Mouse (Mus musculus): ENCODE data around the gene Gm49320. TPM values are rescaled to one million over a fixed set of nuclear protein-coding genes. Genes with fewer than 3 reads are reported as not detected.

Gm49320 gene
- total RNA-seq, 2 experiments from 2014 or later, result 2.4 to 2.5 TPM

GRCm38 (mm10) chr8:4257350-4257749 lies 18.7 kb downstream of the Gm49320 start:
- DNase-seq (ENCODE audit: extremely low spot score in 1 of 2, low spot score in 1 of 2), result no peak

- DNase-seq (ENCODE audit: extremely low spot score in 1 of 2, low spot score in 1 of 2), result peak; percentile 85 to 89
Observed at GRCm38 (mm10) chr8:4258233-4258632, 19.6 kb downstream of the Gm49320 start.

- DNase-seq (ENCODE audit: extremely low spot score in 1 of 2, low spot score in 1 of 2), result peak in 1 of 2 experiments; percentile 43
Observed at GRCm38 (mm10) chr8:4258678-4259077, 20.0 kb downstream of the Gm49320 start.

- DNase-seq (ENCODE audit: extremely low spot score in 1 of 2, low spot score in 1 of 2), result peak; percentile 91 to 92
Observed at GRCm38 (mm10) chr8:4259125-4259804, 20.6 kb downstream of the Gm49320 start, which contains the start of gene Ctxn1. Gene Ctxn1 (minus strand): TSS chr8:4259274.

- DNase-seq (ENCODE audit: extremely low spot score in 1 of 2, low spot score in 1 of 2), result no peak
Observed at GRCm38 (mm10) chr8:4259805-4260170, 21.1 kb downstream of the Gm49320 start.

GRCm38 (mm10) chr8:4263105-4263791 lies 24.6 kb downstream of the Gm49320 start:
- DNase-seq (ENCODE audit: extremely low spot score in 1 of 2, low spot score in 1 of 2), result no peak

GRCm38 (mm10) chr8:4265160-4265914 lies 26.7 kb downstream of the Gm49320 start:
- DNase-seq (ENCODE audit: extremely low spot score in 1 of 2, low spot score in 1 of 2), result no peak

GRCm38 (mm10) chr8:4267627-4268026 lies 29.0 kb downstream of the Gm49320 start:
- no peak for DNase-seq (ENCODE audit: extremely low spot score in 1 of 2, low spot score in 1 of 2)

GRCm38 (mm10) chr8:4269609-4270008 lies 30.9 kb downstream of the Gm49320 start:
- DNase-seq (ENCODE audit: extremely low spot score in 1 of 2, low spot score in 1 of 2), result no peak

GRCm38 (mm10) chr8:4275275-4276110 lies 36.8 kb downstream of the Gm49320 start, which contains the start of gene Timm44:
Gene Timm44 (minus strand): TSS chr8:4275913.
- DNase-seq (ENCODE audit: extremely low spot score in 1 of 2, low spot score in 1 of 2), result peak; percentile 87 to 94

- no peak for DNase-seq (ENCODE audit: extremely low spot score in 1 of 2, low spot score in 1 of 2)
Observed at GRCm38 (mm10) chr8:4276111-4276465, 37.4 kb downstream of the Gm49320 start.

GRCm38 (mm10) chr8:4292738-4293137 lies 54.1 kb downstream of the Gm49320 start:
- no peak for DNase-seq (ENCODE audit: extremely low spot score in 1 of 2, low spot score in 1 of 2)

- DNase-seq (ENCODE audit: extremely low spot score in 1 of 2, low spot score in 1 of 2), result no peak
Observed at GRCm38 (mm10) chr8:4297822-4298221, 59.2 kb downstream of the Gm49320 start.

Other genes starting within 250 kb of the Gm49320 start
- gene Cd209f, start 133.0 kb upstream of the Gm49320 start, total RNA-seq (2021), result under 1 TPM in 1 of 2 experiments, not detected in 1; 0.44 TPM
- gene Cd209g, start 104.8 kb upstream of the Gm49320 start, total RNA-seq (2021), result not detected
- 100 to 1,000 TPM in 1 of 2 experiments, 10 to 100 TPM in 1; 98.2 to 110 TPM for gene Evi5l, start 72.3 kb upstream of the Gm49320 start, total RNA-seq (2021)
- gene Prr36, start 21.4 kb upstream of the Gm49320 start, total RNA-seq (2021), result 10 to 100 TPM; 39.0 to 54.3 TPM
- not detected for gene Lrrc8e, start 12.0 kb upstream of the Gm49320 start, total RNA-seq (2021)
- gene Map2k7, start 125 bp upstream of the Gm49320 start, total RNA-seq (2021), result 10 to 100 TPM; 90.6 to 96.3 TPM
- gene Tgfbr3l, start 9.3 kb downstream of the Gm49320 start, total RNA-seq (2021), result 10 to 100 TPM in 1 of 2 experiments, 1 to 10 TPM in 1; 7.9 to 12.8 TPM
- 10 to 100 TPM; 29.5 to 30.2 TPM for gene Snapc2, start 14.2 kb downstream of the Gm49320 start, total RNA-seq (2021)
- 100 to 1,000 TPM; 560 to 594 TPM for gene Ctxn1, start 20.4 kb downstream of the Gm49320 start, total RNA-seq (2021)
- gene Timm44, start 37.0 kb downstream of the Gm49320 start, total RNA-seq (2021), result 10 to 100 TPM; 55.6 to 77.1 TPM
- gene Ccl25, start 86.3 kb downstream of the Gm49320 start, total RNA-seq (2021), result 10 to 100 TPM; 20.6 to 25.9 TPM
- 10 to 100 TPM; 74.1 to 77.7 TPM for gene Elavl1, start 86.5 kb downstream of the Gm49320 start, total RNA-seq (2021)